Mouse (Mus musculus) E14TG2a.4 (cell line): ENCODE data around the gene Pisd.
"Not testable (repeated sequence)": the region's sequence is repeated elsewhere in the genome, so short reads cannot be mapped to it uniquely, and the experiment has no call there.

Experiments used
- H3K27me3 ChIP-seq: 2 replicates; pipeline ENCODE4 v1.6.1; 2014; ENCODE audit warnings: low read length, control low read depth; ENCODE audit not compliant: insufficient read depth
- H3K36me3 ChIP-seq: 2 replicates; pipeline ENCODE4 v1.6.1; 2014; ENCODE audit warnings: low read length, control low read depth; ENCODE audit not compliant: insufficient read depth
- H3K4me1 ChIP-seq: replicated peaks from 2 replicates; pipeline ENCODE4 v1.6.1; 2014; ENCODE audit warnings: low read depth, low read length, control low read depth
- H3K4me3 ChIP-seq: replicated peaks from 2 replicates; pipeline ENCODE4 v1.5.1; 2014; ENCODE audit warnings: mild to moderate bottlenecking, low read length
- H3K9me3 ChIP-seq: 2 replicates; pipeline ENCODE4 v1.6.1; 2014; ENCODE audit warnings: low read length, control low read depth
- CTCF ChIP-seq: conservative IDR thresholded peaks from 2 replicates; pipeline ENCODE4 v1.5.1; 2014; ENCODE audit warnings: low read length
- NANOG ChIP-seq: IDR thresholded peaks from 2 replicates; pipeline ENCODE4 v1.6.1; 2014; ENCODE audit warnings: borderline replicate concordance, low read length, mixed read lengths
- POU5F1 ChIP-seq: IDR thresholded peaks from 2 replicates; pipeline ENCODE4 v1.6.1; 2014; ENCODE audit warnings: low read length, borderline replicate concordance

The Pisd gene

DNA sequence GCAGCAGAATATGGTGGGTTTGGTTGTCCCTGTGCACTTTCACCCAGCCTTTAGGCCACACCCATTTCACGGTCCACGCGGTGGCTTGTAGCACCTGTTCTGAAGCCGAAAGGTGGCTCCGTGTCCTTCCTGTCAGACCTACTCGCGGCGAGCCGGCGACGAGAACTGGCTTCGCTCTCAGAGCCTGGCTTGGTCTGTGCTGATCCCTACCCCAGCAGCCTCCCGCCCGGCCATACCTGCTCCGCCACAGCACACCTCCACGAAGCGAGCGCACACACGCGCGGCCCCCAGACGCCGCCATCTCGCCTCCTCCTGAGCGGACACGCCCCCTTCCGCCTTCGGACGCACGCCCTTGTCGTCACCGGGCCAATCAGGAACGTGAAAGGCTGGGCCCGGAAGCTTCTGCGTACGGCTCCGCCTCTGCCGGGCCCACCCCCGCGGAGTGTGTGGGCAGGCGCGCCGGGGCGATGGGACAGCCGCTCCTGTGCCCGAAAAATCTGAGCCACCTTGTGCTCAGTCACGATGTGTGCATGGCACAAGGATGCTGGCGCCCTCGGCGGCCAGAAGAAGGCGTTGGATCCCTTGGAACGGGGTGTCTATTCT lies at the start of gene Pisd:
Pisd (minus strand) TSS at position 334 of the 603 bp plus-strand sequence.
- no peak for TF ChIP-seq POU5F1
- TF ChIP-seq NANOG: no peak
- no peak for TF ChIP-seq CTCF
- Histone ChIP-seq H3K9me3 (no peaks in the 10 kb centered on the region), H3K36me3 (peaks cover 60% of the 10 kb centered on the region), H3K27me3 (no peaks in the 10 kb centered on the region), H3K4me1 (peaks cover 14% of the 10 kb centered on the region), H3K4me3 (peak within 1 kb of the TSS; percentile 91)

DNA sequence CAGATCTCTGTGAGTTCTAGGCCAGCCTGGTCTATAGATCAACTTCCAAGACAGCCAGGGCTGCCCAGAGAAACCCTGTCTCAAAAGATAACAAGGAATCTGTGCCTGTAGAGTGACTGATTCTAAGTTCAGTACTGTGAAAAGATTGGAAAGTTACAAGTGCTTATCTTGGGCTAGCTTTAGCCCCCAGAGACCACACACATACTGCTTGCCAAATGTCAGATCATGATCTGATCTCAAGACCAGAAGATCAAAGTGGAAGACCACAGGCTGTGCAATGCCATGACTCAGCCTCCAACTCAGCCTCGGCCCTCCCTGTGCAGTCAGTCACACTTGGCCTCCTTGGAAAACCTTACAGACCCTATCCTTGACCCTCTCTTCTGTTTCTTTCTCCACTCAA lies 49.1 kb upstream of the Pisd start:
- TF ChIP-seq NANOG (no peak), CTCF (no peak), POU5F1 (no peak)
- Histone ChIP-seq H3K9me3 (no peaks in the 10 kb centered on the region), H3K27me3 (no peaks in the 10 kb centered on the region), H3K36me3 (peaks cover 92% of the 10 kb centered on the region), H3K4me1 (peaks cover 27% of the 10 kb centered on the region), H3K4me3 (no peak overlapping the region)

DNA sequence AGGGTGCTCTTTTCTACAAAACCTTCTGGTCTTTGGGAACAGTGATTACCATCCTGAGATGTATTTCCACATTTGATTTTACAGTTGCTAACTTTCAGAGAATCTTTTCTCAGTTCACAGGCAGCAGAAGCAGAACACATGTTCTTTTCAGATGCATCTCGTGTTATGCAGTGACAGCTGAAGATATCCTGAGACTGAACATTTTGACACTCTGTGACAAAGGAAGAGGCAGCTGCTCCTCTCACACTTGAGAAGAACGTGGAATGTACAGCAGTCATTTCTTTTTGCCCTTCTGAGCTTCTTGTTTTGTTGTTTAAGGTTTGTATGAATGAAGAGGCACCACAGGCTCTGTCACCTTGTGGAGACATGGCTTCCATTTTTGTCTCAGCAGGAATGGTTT lies 44.6 kb upstream of the Pisd start:
- Histone ChIP-seq H3K4me3 (no peak overlapping the region), H3K27me3 (no peaks in the 10 kb centered on the region), H3K9me3 (no peaks in the 10 kb centered on the region), H3K36me3 (peaks cover 97% of the 10 kb centered on the region), H3K4me1 (peaks cover 32% of the 10 kb centered on the region)
- TF ChIP-seq CTCF: no peak
- TF ChIP-seq POU5F1: no peak
- no peak for TF ChIP-seq NANOG

DNA sequence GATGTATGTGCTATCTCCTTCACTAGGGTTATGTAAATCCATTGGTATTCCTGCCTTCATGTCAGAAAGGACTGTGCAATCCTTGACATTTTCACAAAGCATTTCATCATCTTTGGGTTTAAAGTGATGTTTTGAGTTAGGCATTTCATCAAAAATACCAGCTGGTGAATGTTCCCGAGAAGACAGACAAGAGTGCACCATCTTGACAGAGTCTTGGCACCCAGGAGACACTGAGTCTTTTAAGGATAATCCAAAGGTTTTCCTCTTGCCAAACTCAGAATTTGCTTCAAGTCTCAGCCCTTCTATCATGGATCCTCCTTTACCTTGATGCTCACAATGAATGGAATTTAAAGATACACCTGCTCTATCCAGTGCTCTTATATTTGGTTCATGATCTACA lies 43.3 kb upstream of the Pisd start:
- not testable (repeated sequence) for H3K27me3 ChIP-seq, H3K9me3 ChIP-seq, H3K4me3 ChIP-seq
- H3K4me1 ChIP-seq: peaks cover 20% of the 10 kb centered on the region
- H3K36me3 ChIP-seq: peaks cover 87% of the 10 kb centered on the region

DNA sequence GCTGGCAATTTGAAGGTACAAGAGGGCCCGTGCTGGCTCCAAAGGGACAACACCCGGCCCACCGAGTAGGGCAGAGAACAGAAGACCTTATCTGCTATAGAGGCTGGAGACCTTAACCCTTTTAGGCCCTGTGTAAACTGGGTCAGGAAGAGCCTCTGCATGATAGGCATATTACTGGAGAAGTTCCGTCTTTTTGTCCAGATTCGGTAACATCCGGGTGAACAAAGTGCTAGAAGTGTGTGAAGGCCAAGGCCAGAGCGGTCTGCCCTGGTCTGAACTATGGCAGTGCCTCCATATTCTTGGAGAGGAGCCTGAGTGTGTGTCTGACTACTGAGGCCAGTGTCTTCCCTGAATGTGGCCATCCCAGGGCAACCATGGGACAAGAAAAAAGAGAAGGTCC lies 41.6 kb upstream of the Pisd start, which contains the start of gene Gm20671:
Gm20671 (minus strand) TSS at position 101 of the 400 bp plus-strand sequence.
- TF ChIP-seq CTCF (no peak), POU5F1 (no peak), NANOG (no peak)
- Histone ChIP-seq H3K4me1 (peaks cover 26% of the 10 kb centered on the region), H3K27me3 (no peaks in the 10 kb centered on the region), H3K9me3 (no peaks in the 10 kb centered on the region), H3K4me3 (no peak within 1 kb of the TSS), H3K36me3 (peaks cover 87% of the 10 kb centered on the region)

DNA sequence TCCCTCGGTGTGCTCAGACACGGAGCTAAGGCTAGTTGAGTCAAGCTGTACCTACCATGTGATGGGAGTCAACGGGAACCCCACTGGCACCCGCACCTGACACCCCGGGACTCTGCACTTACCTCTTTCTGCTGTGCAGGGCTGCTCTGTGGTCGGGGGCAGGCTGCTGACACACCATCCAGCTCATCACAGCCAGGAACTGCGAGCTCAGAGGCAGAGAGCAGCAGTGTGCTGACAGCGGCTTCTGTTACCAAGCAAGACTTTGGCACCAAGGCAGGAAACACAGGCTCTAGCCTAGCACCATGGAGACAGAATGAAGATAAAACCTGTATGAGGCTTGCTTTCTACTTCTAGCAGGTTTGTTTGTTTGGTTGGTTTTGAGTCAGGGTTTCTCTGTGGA lies 35.0 kb upstream of the Pisd start:
- peaks cover 78% of the 10 kb centered on the region for H3K36me3 ChIP-seq
- H3K4me1 ChIP-seq: peaks cover 16% of the 10 kb centered on the region
- no peaks in the 10 kb centered on the region for H3K9me3 ChIP-seq
- TF ChIP-seq CTCF (no peak), POU5F1 (no peak), NANOG (no peak)
- H3K27me3 ChIP-seq: no peaks in the 10 kb centered on the region
- H3K4me3 ChIP-seq: no peak overlapping the region

DNA sequence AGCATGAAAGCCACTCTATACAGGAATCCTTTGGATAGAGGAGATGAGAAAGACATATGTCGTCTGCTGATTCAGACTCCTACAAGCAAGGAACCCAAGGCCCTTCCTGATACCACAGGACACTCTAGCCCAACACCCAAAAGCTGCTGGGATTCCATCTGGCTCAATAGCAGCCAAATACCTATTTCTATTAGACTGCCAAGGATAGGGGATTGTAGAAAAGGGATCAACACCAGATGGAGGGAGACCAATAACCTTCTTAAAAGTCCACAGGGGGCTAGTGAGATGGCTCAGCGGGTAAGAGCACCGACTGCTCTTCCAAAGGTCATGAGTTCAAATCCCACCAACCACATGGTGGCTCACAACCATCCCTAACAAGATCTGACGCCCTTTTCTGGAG lies 29.9 kb upstream of the Pisd start:
- TF ChIP-seq CTCF: no peak
- TF ChIP-seq NANOG: no peak
- no peak for TF ChIP-seq POU5F1
- Histone ChIP-seq H3K4me3 (no peak overlapping the region), H3K4me1 (peaks cover 4% of the 10 kb centered on the region; the same call in 1 of the 2 replicates), H3K36me3 (peaks cover 75% of the 10 kb centered on the region), H3K27me3 (no peaks in the 10 kb centered on the region), H3K9me3 (no peaks in the 10 kb centered on the region)

DNA sequence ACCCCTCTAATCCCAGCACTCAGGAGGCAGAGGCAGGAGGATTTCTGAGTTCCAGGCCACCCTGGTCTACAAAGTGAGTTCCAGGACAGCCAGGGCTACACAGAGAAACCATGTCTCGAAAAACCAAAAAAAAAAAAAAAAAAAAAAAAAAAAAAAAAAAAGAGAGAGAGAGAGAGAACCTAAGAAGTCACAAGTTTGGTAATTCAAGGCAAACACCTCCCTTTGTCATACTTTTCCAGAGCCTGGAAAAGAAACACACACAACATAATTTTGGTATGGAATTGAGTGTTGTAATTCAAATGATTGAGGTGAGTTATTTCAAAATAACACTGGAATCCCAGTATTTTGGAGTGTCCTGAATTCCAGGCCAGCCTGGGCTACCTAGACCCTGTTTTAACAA lies 1.0 kb upstream of the Pisd start:
- H3K9me3 ChIP-seq, H3K27me3 ChIP-seq: not testable (repeated sequence)
- peak overlapping the region; percentile 91; the same call in 1 of the 2 replicates for H3K4me3 ChIP-seq
- H3K36me3 ChIP-seq: peaks cover 60% of the 10 kb centered on the region
- peaks cover 13% of the 10 kb centered on the region for H3K4me1 ChIP-seq

DNA sequence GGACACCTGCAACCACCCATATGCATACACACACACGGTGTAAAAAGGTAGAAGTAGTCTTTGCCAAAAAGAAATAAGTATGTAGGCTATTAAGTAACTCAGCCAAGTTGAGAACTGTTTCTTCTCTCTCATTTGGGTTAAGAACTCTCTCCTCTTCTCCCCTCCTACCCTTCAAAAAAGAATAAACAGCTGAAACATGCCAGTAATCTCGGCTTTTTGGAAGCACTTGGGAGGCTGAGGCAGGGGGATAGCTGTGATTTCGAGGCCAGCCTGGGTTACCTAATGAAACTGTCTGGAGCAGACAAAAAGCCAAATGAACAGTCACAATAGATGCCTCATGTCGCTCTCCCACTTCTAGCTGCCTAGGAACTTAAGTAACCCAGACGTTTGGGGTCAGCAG lies 720 bp downstream of the Pisd start:
- no peaks in the 10 kb centered on the region for H3K27me3 ChIP-seq
- no peak for TF ChIP-seq POU5F1
- no peak for TF ChIP-seq NANOG
- TF ChIP-seq CTCF: 0 out of 2 replicates have a peak, but pooled peaks have one; percentile 19
- peaks cover 60% of the 10 kb centered on the region for H3K36me3 ChIP-seq
- H3K4me1 ChIP-seq: peaks cover 19% of the 10 kb centered on the region
- no peaks in the 10 kb centered on the region for H3K9me3 ChIP-seq
- peak overlapping the region; percentile 91 for H3K4me3 ChIP-seq
